Mouse (Mus musculus): ENCODE measurements at regions not wholly inside any gene's neighbourhood (a gene's known extent, or its start where the extent isn't known, plus 50 kb on each side); places are given as distances from the start of the nearest gene placed in this dataset.

DNA sequence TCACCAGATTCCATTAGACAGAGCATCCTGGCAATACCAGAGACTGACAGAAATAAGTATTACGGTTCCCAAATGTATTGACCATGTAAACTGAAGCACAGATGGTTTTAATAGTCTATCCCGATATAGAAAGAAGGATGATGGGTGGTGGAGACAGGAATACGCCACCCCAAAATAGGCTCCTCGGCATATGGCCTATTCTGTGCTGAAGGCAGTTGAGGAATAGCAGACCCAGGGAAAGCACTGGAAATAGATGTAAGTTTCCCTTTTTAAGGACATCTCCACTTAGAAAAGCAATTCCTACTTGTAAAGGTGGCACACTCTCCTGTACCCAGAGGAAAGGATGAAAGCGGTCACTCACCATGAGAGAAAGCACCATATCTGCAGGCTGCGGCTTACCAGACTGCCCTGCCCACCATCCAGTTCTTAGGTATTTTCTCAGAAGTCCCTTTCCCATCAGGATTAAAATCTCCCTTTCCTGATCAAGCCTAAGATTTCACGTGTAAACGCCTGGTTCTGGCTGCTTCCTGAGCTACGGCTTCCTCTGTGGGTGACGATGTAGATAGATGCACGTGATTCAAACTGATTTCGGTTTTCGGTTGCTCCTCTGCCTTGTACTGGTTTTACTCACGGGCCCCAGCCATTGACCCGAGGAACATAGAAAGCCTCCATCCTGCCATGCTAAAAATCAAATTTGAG lies 53.3 kb upstream of the Rab3gap2 start:
- TF ChIP-seq CTCF (conservative IDR thresholded peaks at IDR 0.05; ENCODE audit: insufficient read depth, insufficient read length, low read depth, low read length) (no peak), POLR2A (IDR thresholded peaks at IDR 0.05; ENCODE audit: low read depth, low read length) (no peak)

Data from kidney, adult 2 months (tissue).